Mouse (Mus musculus): ENCODE data around the gene Sox11. TPM values are rescaled to one million over a fixed set of nuclear protein-coding genes. Genes with fewer than 3 reads are reported as not detected.

Sox11 gene
- polyA plus RNA-seq, 1 experiment from 2014 or later = 0.91 TPM

DNA sequence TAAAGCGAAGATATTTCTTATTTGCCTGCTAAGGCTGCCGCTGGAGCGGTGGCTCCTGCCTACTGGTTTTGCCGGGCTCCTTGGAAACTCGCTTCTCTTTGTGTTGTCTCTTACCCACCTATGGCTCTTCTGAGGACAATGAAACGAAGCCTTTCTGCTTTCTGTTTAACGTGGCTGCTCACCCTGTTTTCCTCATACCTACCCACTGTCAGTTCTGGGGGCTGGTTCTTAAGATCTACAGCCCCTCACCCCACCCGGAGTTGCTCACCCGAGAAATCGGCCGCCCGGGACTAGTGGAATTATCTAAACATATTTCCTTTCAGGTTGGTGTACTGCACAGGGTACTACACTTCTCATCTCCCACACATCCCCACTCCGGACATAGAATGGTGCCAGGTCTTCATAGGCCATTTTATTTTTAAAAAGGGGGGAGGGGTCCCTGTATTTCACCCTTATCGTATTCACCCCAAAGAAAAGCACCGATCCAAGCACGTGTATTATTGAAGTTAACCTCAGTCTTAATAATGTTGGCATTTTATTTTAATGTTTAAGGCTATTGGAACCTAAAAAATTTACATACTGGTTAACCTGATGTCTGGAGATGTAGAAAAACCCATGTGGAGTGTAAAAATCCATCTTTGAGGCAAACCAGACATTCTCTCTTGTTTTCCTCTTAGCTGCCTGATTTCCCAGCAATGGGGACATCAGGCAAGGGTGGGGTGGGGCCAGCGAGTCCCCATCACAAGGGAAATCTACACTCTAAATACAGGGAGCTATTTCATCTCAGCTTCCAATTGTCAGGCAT, 1.4 kb upstream of the Sox11 start:
- WGBS (ENCODE audit: insufficient replicate concordance) = 12% methylated on average over 17 of the region's 17 CpGs
- H3K36me3 ChIP-seq (replicated peaks) = no peaks in the 10 kb centered on the region
- peaks cover 12% of the 10 kb centered on the region for H3K4me1 ChIP-seq (replicated peaks)
- peak overlapping the region; percentile 57 for H3K4me2 ChIP-seq
- peaks cover 57% of the 10 kb centered on the region for H3K27me3 ChIP-seq
- no peak for ATAC-seq (ENCODE audit: insufficient read depth)
- H3K4me3 ChIP-seq (replicated peaks) = peak overlapping the region; percentile 42
- no peak overlapping the region for H3K9ac ChIP-seq
- no peak overlapping the region for H3K27ac ChIP-seq (replicated peaks)
- no peaks in the 10 kb centered on the region for H3K9me3 ChIP-seq (replicated peaks)

DNA sequence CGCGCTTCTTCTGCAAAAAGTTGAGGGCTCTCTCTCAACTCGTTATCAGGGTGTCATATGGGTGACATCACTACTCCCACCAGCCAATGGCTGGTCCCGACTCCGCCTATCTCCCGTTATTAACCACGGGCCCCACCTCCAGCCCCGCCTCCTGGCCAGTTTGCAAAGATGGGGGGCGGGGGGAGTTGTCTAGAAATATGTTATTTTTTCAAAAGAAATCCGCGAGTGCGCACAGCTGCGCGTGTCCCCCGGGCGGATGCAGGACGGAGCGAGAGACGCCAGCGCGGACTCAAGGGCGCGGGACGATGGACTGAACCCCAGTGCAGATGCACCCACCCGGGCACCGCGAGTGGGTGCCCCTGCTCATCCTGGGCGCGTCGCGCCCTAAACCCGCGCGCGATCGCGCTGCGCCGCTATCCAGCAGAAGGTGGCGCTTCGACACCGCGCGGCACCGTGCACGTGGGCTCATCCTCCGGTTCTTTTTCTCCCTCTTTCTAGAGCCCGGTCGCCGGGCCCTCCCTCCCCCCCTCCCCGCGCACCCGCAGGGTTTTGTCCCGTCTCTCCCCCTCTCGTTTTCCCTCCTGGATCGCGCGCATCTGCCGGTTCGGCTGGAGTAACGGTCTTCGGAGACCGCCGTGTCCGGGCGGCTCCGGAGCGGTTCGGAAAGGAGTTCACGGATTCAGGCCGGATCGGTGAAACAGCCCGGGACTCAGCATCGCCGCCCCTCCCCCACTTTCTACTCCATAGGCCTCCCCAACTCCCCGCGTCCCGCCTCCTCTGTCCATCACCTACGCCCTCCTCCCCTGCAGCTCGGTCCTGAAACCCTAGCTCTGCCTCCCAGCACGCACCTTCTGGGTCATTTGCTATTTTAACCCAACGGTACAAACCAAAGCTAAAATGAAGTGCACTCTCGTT, 574 bp upstream of the Sox11 start:
- H3K9ac ChIP-seq = no peak overlapping the region
- peaks cover 65% of the 10 kb centered on the region for H3K27me3 ChIP-seq
- no peaks in the 10 kb centered on the region for H3K9me3 ChIP-seq (replicated peaks)
- peak overlapping the region; percentile 42 for H3K4me3 ChIP-seq (replicated peaks)
- under 1% methylated on average over 83 of the region's 83 CpGs for WGBS (ENCODE audit: insufficient replicate concordance)
- H3K27ac ChIP-seq (replicated peaks) = no peak overlapping the region
- H3K36me3 ChIP-seq (replicated peaks) = no peaks in the 10 kb centered on the region
- ATAC-seq (ENCODE audit: insufficient read depth) = peak; percentile 60; the same call in 1 of the 2 replicates
- peak overlapping the region; percentile 57 for H3K4me2 ChIP-seq
- H3K4me1 ChIP-seq (replicated peaks) = peaks cover 12% of the 10 kb centered on the region

DNA sequence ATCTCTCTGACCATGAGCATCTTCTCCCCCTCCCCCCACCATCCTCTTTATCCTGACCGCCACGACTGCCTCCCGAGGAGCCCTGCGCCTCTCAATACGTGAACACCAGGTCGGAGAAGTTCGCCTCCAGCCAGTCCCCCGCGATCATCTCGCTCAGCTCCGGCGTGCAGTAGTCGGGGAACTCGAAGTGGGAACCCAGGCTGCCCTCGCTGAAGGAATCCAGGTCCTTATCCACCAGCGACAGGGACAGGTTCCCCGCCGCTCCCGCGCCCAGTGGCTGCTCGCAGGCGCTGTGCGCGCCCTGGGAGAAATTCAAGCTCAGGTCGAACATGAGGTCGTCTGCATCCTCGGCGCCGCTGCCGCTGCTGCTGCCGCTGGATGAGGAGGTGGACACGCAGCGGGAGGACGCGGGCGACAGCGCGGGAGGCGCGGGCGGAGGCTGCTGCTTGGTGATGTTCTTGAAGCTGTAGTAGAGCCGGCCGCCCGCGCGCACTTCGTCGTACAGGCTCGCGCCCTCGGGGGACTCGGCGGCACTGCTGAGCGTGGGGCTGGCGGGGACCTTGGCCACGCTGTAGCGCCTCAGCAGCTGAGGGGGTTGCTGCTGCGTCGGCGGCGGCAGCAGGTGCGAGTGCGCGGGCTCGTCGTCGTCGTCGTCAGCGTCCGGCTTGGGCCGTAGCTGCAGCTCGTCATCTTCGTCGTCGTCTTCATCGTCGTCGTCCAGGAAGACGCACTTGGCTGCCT, 1.1 kb downstream of the Sox11 start:
- no peak for ATAC-seq (ENCODE audit: insufficient read depth)
- Histone ChIP-seq H3K27me3 (peaks cover 76% of the 10 kb centered on the region), H3K4me3 (replicated peaks) (peak overlapping the region; percentile 42), H3K9ac (no peak overlapping the region), H3K27ac (replicated peaks) (no peak overlapping the region), H3K4me1 (replicated peaks) (peaks cover 12% of the 10 kb centered on the region), H3K4me2 (peak overlapping the region; percentile 57), H3K9me3 (replicated peaks) (no peaks in the 10 kb centered on the region), H3K36me3 (replicated peaks) (no peaks in the 10 kb centered on the region)
- 1% methylated on average over 80 of the region's 80 CpGs for WGBS (ENCODE audit: insufficient replicate concordance)

GRCm38 (mm10) chr12:27340451-27341035, 1.8 kb downstream of the Sox11 start:
- peaks cover 76% of the 10 kb centered on the region for H3K27me3 ChIP-seq
- no peaks in the 10 kb centered on the region for H3K36me3 ChIP-seq (replicated peaks)
- no peak overlapping the region for H3K27ac ChIP-seq (replicated peaks)
- H3K9ac ChIP-seq = no peak overlapping the region
- 0 out of 2 replicates have a peak overlapping the region, but pooled peaks have one; percentile 4 for H3K4me3 ChIP-seq (replicated peaks)
- no peaks in the 10 kb centered on the region for H3K9me3 ChIP-seq (replicated peaks)
- ATAC-seq (ENCODE audit: insufficient read depth) = no peak
- peaks cover 12% of the 10 kb centered on the region for H3K4me1 ChIP-seq (replicated peaks)
- under 1% methylated on average over 14 of the region's 14 CpGs for WGBS (ENCODE audit: insufficient replicate concordance)
- H3K4me2 ChIP-seq = no peak overlapping the region

DNA sequence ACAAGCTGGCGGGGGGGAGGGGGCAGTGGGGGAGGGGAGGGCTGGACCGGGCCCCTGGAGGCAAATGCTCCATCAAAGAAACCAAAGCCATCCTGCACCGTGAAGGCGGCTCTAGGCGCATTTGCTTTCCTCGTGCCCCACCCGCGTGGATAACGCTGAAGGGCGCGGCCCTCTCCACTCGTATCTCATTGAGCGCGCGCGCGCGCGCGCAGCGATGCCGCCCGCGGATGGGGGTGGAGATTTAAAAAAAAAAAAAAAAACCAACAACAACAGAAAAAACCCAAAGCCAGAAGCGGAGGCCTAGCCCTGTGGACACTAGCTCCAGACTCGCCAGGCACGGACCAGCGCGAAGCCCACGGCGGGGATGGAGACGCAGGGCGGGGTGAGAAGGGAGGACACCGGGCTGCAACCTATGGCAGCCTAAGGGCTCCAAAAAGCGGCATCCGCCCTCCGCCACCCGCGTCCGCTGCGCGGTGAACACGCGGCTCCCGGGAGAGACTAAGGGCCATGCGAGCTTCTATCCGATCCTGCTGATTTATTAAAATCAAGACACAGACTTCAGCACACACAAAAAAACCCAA, 3.1 kb downstream of the Sox11 start:
- Histone ChIP-seq H3K27ac (replicated peaks) (no peak overlapping the region), H3K27me3 (peaks cover 71% of the 10 kb centered on the region), H3K4me2 (peak overlapping the region; percentile 60), H3K9ac (no peak overlapping the region), H3K9me3 (replicated peaks) (no peaks in the 10 kb centered on the region), H3K36me3 (replicated peaks) (no peaks in the 10 kb centered on the region), H3K4me3 (replicated peaks) (peak overlapping the region; percentile 46), H3K4me1 (replicated peaks) (peaks cover 12% of the 10 kb centered on the region)
- no peak for ATAC-seq (ENCODE audit: insufficient read depth)
- WGBS (ENCODE audit: insufficient replicate concordance) = under 1% methylated on average over 47 of the region's 47 CpGs

GRCm38 (mm10) chr12:27338721-27339170, 3.6 kb downstream of the Sox11 start:
- peaks cover 66% of the 10 kb centered on the region for H3K27me3 ChIP-seq

DNA sequence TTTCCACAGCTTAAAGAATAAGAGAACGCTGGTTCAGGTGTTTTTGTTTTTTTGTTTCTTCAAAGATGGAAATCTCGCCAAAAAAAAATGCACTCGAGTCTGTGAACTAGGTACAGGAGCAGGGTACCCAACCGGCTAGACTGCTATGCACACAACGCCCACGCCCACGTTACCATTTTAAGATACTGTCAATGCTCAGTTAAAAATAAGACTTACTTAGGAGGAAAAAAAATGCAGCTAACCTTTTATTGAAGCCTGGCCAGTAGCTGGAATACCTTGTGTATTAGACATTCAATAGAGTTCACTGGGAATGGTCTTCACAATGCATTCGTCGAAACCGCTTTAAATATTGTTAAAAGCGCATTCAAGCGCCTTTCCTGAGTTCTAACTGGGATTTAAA, 4.3 kb downstream of the Sox11 start:
- Histone ChIP-seq H3K9me3 (replicated peaks) (no peaks in the 10 kb centered on the region), H3K27me3 (peaks cover 60% of the 10 kb centered on the region), H3K4me3 (replicated peaks) (no peak overlapping the region), H3K36me3 (replicated peaks) (no peaks in the 10 kb centered on the region), H3K27ac (replicated peaks) (no peak overlapping the region), H3K4me2 (no peak overlapping the region), H3K4me1 (replicated peaks) (peaks cover 12% of the 10 kb centered on the region), H3K9ac (no peak overlapping the region)
- ATAC-seq (ENCODE audit: insufficient read depth) = no peak
- 11% methylated on average over 12 of the region's 12 CpGs for WGBS (ENCODE audit: insufficient replicate concordance)

More at GRCm38 (mm10) chr12:27338721-27339170, 3.6 kb downstream of the Sox11 start:
- no peaks in the 10 kb centered on the region for H3K36me3 ChIP-seq (replicated peaks)
- 1% methylated on average over 40 of the region's 40 CpGs for WGBS (ENCODE audit: insufficient replicate concordance)
- no peak overlapping the region for H3K27ac ChIP-seq (replicated peaks)
- no peaks in the 10 kb centered on the region for H3K9me3 ChIP-seq (replicated peaks)
- peak overlapping the region; percentile 46 for H3K4me3 ChIP-seq (replicated peaks)
- H3K4me2 ChIP-seq = peak overlapping the region; percentile 60
- no peak overlapping the region for H3K9ac ChIP-seq
- H3K4me1 ChIP-seq (replicated peaks) = peaks cover 12% of the 10 kb centered on the region
- ATAC-seq (ENCODE audit: insufficient read depth) = no peak

DNA sequence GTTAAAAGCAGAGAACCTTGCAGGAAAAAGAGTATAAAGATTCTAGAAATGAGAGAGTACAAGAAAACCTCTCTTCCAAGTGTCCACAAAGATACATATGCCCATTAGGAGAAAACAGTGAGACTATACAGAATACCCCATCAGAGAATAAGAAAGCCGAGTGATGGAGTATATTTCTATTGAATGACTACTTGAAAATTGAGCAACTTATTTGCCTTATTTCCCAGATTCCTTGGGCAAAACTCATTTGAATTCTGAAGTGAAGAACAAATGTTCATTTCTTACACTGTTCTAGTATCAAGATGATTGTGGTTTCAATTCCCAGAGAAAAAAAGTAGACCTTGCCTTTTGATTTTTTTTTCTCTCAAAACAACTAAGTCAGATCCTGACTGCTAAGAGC, 4.9 kb downstream of the Sox11 start:
- ATAC-seq (ENCODE audit: insufficient read depth) = no peak
- no peak overlapping the region for H3K4me2 ChIP-seq

GRCm38 (mm10) chr12:27336801-27337200, 5.6 kb downstream of the Sox11 start:
- Histone ChIP-seq H3K27ac (replicated peaks) (no peak overlapping the region), H3K9me3 (replicated peaks) (no peaks in the 10 kb centered on the region), H3K27me3 (peaks cover 46% of the 10 kb centered on the region), H3K36me3 (replicated peaks) (no peaks in the 10 kb centered on the region), H3K4me2 (no peak overlapping the region), H3K4me3 (replicated peaks) (no peak overlapping the region), H3K9ac (no peak overlapping the region), H3K4me1 (replicated peaks) (peaks cover 2% of the 10 kb centered on the region)
- 58% methylated on average over 5 of the region's 5 CpGs for WGBS (ENCODE audit: insufficient replicate concordance)
- no peak for ATAC-seq (ENCODE audit: insufficient read depth)

More for the DNA sequence above, 4.9 kb downstream of the Sox11 start:
- Histone ChIP-seq H3K27me3 (peaks cover 53% of the 10 kb centered on the region), H3K36me3 (replicated peaks) (no peaks in the 10 kb centered on the region), H3K4me3 (replicated peaks) (no peak overlapping the region), H3K4me1 (replicated peaks) (peaks cover 7% of the 10 kb centered on the region), H3K9me3 (replicated peaks) (no peaks in the 10 kb centered on the region), H3K9ac (no peak overlapping the region), H3K27ac (replicated peaks) (no peak overlapping the region)
- 41% methylated on average over 1 of the region's 1 CpGs for WGBS (ENCODE audit: insufficient replicate concordance)

GRCm38 (mm10) chr12:27336336-27336735, 6.0 kb downstream of the Sox11 start:
- WGBS (ENCODE audit: insufficient replicate concordance) = 53% methylated on average over 7 of the region's 7 CpGs
- no peak for ATAC-seq (ENCODE audit: insufficient read depth)
- Histone ChIP-seq H3K4me1 (replicated peaks) (no peaks in the 10 kb centered on the region; the same call in 1 of the 2 replicates), H3K27me3 (peaks cover 42% of the 10 kb centered on the region), H3K27ac (replicated peaks) (no peak overlapping the region), H3K36me3 (replicated peaks) (no peaks in the 10 kb centered on the region), H3K4me2 (no peak overlapping the region), H3K9ac (no peak overlapping the region), H3K9me3 (replicated peaks) (no peaks in the 10 kb centered on the region), H3K4me3 (replicated peaks) (no peak overlapping the region)

Measured in liver, embryonic 15.5 days (tissue).